Mouse (Mus musculus) embryo, embryonic 10 days (tissue): ENCODE results near the gene Fbxw11.
A peak's percentile ranks its signal among the peaks of the same experiment; 100 is the strongest.
"Not testable (repeated sequence)": the region's sequence is repeated elsewhere in the genome, so short reads cannot be mapped to it uniquely, and the experiment has no call there.

Experiments used
- DNase-seq: peaks from one replicate; pipeline ENCODE4 v3.0.0-alpha.2; 2015; ENCODE audit warnings: low spot score

Fbxw11 gene

DNA sequence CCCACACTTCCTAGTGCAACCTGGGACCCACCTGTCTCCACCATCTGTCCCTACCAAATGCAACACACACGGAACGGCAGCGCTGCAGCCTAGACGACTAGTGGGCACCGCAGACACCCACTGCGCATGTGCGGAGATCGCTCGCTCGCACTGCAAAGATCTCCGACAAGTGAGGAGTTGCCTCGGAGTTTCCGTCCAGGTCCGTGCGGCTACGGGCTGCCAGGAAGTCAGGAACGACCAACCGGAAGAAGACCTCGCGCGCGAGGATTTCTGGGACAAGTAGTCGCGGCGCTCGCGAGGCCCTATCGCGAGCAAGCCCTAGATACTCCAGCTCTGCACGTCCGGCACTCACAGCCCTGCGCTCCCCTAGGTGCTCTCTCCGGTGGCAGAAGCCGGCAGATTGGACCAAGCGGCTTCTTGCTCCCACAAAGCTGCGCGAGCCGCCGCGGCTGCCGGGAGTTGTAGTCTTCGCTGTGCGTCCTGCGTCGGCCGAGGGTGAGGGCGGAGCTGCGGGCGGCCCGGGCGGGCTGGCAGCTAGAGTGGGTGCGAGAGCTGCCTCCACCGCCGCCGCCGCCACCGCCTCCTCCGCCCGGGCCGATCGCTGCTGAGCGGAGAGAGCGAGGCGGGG lies at the start of gene Fbxw11:
TSS of gene Fbxw11 (plus strand) at position 476 of the 628 bp plus-strand sequence.
- DNase-seq = peak; percentile 99

DNA sequence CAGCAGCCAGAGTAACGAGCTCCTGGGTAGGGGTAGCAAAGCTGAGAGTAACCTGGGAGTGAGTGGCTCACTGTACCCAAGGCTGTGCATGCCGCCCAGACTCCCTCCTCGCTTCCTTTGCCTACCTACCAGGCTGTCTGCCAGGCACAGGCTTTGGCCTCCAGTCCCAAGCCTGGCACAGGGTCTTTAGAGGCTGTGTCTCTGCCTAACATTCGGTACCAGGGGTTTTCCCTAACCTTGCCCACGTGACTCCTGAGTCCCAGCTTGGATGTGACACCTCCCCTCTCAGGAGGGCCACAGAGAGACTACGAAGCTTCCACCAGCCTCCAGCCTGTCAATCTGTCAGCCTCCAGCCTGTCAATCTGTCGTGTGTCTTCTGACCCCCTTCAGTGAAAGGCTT lies 49.4 kb upstream of the Fbxw11 start:
- no peak for DNase-seq

DNA sequence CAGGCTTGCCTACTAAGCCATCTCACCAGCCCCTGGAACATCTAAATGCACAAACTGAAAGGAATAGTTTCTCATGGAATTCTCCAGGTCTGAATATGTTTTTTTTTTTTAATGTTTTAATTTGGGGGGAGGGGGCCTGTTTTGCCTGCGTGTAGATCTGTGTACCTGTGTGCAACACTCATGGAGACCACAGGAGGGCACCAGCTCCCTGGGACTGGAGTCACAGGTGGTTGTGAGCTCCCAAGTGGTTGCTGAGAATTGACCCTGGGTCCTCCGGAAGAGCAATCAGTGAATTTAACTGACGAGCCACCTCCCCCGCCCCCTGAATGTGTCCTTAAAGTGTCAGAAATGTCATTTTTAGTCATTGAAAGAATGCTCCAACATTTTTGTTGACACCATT lies 48.4 kb upstream of the Fbxw11 start:
- DNase-seq = no peak

DNA sequence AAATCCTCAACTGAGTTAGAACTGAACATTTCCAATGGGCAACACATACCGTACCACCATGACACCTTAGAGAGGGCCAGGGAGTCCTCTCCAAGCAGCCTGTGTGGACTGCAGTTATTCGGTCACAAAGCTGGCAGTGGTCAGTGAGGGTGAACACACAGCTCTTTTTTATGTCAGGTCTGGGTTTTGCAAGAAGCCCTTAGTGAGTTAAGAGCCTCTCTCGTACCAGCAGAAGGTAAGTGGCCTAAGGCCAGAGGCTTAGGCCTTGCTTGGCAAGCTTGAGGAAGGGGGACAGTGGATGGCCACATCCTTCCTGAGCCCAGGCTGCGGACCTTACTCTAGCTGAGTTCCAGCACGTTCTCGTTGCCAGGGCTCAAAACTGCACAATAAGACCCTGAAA lies 42.2 kb upstream of the Fbxw11 start:
- DNase-seq = no peak

DNA sequence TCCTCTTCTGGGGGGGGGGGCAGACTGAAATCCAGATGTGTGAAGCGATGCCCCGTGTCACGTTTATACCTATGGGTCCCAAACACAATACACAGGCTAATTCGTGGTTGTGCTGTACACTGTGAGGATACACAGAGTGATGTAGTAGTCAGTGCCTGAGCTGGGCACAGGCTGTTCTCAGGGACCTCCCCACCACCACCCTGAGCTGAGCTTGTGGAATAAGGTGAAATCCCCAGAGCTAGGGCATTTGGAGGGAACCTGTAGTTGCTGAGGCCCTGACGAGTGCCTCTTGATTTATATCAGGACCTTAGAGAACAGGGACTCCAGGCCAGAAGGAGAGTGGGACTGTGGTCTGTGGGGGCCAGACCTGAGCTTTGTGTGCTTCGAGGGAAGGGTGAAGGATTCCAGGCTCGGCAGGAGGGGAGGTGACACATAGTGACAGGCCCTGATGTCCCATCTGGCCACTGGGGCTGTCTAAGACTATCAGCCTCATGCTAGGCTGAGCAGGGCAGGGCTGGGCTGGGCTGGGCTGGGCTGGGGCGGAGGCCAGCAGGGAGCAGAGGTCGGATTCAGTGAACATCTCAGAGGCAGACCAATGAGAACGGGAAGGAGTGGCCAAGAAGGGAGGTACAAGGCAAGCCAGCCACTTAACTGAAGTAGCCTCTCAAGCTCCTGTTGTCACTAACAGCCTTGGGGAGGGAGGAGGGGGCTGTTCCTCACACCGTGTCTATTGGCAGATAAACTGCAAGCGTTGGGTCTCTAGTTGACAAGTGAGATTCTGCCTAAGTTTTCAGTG lies 40.8 kb upstream of the Fbxw11 start:
- peak; percentile 85 for DNase-seq

DNA sequence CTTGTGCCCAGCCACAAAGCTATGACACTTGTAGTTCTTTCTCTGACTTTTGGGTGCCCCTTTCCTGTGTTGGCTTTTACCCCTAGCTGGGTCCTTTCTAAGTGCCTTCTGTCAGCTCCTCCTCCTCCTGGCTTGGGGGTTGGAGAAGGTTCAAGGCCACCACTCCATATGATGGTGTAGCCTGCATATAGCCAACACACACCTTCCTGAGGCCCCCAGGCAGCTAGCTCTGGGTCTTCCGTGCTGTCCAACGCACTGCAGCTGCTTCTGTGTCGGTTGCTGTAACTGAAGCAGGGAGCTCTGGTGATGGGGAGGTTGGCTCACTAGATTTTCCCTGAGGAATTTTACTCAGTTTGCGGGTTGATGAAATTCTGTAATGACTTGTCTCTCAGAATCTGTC lies 37.9 kb upstream of the Fbxw11 start:
- DNase-seq = no peak

DNA sequence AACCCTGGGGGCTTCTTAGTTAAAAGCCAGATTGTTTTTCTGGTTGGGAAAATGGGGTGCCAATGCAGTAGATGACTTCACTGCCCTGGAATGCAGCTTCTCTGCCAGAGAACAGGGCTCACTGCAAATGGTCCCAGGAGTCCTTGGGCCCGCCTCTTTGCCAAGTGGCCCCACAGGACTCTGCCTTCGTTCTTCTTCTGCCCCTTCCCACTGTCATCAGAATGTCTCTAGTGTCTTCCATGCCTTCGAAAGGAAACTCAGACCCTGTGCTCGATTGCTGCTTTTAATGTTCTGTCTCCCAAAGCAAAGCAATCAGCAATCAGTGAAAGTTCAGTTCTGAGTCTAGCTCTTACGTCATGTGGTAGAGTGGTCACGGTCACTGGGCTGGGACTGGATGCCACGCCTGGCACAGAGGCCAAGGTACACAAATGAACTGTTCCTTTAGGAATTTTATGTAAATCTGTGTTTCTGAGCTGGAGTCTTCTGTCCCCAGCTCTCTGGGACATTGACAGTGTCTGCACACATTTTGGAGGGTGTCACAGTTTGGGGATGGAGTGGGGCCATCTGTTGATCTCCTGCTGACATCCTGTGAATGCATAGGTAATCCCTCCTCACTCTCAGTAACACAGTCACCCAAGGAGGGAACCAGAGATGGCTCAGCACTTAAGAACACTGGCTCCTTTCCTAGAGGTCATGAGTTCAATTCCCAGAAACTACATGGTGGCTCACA lies 37.2 kb upstream of the Fbxw11 start:
- DNase-seq = no peak

DNA sequence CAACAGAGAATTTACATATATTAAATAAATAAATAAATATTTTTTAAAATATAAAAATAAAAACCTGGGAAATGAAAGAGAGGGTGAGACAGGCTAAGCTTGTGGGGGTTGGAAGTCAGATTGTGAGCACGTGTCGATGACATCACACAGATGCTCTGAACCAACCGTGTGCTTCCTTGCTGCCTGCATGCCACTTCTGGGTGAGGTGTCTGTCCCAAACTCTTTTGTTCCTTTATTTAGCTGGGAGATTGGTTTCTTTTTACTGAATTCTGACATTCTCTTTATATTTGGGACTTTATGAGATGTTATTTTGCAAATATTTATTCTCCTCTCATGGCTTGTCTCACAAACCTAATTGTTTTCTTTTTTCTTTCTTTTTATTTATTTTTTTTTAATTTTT lies 36.6 kb upstream of the Fbxw11 start:
- no peak for DNase-seq

DNA sequence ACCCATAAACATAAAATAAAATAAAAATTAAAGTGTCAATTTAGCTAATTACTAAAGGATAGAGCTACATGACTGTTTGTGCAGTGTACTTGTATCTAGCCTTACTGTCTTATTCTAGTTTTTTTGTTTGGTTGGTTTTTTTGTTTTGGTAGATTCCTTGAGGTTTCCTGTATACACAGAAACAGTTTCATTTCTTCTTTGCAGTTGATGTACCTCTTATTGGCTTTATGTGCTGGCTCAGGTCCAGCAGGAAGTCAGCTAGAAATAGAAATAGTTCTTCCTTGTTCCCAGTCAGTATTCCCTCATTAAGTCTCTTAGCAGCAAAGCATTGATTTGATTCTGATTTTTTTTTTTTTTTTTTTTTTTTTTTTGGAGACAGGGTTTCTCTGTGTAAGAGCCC lies 35.2 kb upstream of the Fbxw11 start:
- no peak for DNase-seq

DNA sequence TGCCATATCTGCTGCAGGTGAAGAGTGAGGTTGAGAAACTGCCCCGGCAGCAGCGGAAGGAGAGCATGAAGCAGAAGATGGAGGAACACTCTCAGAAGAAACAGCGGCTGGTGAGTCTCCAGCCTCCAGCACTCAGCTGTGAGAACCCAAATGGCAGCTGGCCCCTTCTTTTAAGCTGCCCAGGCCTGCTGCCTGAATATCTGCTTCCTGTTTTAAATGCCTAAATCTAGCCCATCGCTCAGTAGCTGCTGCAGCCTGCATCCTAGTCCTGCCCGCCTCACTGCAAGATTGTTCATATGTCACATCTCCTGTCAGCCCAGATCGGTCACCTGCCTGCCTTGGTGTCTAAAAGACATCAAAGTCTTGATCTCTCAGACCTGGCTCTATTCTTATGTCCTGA lies 31.9 kb upstream of the Fbxw11 start:
- no peak for DNase-seq

DNA sequence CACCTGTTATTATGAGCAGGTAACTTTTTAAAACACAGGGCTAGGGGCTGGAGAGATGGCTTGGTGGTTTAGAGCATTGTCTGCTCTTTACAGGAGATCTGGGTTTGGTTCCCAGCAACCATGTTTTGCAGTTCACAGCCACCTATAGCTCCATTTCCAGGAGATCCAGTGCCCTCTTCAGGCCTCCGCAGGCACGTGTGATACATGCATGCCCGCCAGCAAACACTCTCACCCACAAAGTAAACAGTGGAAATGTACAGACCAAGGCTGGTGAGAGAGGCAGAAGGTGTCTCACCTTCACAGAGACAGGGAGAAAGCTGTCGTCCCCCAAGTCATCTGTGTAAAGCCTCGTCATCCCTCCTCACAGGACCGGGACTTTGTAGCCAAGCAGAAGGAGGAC lies 30.2 kb upstream of the Fbxw11 start:
- DNase-seq = no peak

DNA sequence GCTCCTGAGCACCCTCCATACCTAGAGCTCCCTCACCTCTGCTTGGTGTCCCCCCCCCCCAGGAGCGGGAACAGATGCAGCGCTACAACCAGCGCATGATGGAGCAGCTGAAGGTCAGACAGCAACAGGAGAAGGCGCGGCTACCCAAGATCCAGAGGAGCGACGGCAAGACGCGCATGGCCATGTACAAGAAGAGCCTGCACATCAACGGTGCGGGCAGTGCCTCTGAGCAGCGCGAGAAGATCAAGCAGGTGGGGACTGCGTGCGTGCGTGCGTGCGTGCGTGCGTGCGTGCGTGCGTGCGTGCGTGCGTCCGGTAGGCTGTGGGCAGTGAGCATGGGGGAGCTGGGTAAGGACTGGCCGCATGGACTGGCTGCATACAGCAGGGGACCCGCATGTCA lies 28.1 kb upstream of the Fbxw11 start:
- DNase-seq = no peak

DNA sequence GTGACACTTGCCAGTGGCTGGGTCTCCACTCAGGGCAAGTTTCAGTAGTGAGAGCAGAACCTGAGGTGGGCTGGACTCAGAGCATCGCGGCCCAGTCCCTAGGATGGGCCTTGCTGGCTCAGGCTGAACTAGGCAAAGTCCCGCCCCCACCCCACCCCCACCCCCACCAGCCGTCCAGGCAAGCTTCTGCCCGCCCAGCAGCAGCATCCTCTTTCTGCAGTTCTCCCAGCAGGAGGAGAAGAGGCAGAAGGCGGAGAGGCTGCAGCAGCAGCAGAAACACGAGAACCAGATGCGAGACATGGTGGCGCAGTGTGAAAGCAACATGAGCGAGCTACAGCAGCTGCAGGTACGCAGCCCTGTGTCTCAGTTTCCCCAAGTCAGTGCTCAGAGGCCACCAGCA lies 27.0 kb upstream of the Fbxw11 start:
- peak; percentile 51 for DNase-seq

DNA sequence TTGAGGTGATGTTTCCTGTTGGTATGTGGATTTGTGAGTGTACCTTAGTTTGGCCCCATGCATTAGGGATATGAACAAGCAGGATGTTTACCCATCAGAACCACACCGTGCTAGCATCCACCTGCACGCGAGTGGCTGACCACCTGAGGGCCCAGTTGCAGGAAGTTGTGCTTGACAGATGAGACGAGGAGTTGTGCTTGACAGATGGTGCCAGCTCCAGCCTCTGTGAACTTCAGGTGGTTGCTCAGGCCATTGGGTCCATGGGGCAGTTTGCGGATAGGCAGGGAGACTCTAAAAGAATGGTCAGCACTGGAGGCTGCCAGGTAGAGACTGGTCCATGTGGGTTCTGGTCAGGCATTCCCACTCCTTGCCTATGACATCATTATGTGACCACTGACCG lies 26.4 kb upstream of the Fbxw11 start:
- DNase-seq = no peak

DNA sequence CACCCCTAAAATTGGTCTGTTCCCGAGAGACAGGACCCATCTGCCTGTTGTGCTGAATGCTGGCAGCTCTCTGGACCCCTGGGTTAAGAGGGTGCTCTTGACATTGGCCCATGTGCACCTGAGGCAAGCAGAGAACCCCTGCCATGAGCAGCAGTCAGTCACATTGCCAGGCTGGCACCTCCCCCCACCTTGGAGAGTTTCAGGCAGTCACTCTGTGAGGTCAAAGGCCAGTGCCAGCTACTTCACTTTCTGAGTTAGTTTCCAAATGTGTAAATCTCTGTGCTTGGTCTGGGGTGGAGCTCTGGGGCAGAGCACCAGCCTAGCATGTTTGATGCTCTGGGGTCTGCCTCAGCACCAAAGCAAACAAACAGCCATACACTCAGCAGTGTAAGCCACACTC lies 24.5 kb upstream of the Fbxw11 start:
- DNase-seq = no peak

DNA sequence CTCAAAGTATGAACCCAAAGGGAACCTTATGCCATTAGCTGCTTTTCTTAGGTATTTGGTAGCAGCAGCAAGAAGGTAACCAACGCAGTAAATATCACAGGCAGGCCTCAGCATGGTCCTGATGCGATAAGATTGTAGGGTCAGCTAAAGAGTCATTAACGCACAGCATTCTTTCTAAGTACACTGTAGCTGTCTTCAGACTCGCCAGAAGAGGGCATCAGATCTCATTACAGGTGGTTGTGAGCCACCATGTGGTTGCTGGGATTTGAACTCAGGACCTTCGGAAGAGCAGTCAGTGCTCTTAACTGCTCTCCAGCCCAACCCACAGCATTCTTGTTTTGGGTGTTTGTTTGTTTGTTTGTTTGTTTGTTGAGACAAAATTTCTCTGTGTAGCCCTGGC lies 23.9 kb upstream of the Fbxw11 start:
- DNase-seq = not testable (repeated sequence)

DNA sequence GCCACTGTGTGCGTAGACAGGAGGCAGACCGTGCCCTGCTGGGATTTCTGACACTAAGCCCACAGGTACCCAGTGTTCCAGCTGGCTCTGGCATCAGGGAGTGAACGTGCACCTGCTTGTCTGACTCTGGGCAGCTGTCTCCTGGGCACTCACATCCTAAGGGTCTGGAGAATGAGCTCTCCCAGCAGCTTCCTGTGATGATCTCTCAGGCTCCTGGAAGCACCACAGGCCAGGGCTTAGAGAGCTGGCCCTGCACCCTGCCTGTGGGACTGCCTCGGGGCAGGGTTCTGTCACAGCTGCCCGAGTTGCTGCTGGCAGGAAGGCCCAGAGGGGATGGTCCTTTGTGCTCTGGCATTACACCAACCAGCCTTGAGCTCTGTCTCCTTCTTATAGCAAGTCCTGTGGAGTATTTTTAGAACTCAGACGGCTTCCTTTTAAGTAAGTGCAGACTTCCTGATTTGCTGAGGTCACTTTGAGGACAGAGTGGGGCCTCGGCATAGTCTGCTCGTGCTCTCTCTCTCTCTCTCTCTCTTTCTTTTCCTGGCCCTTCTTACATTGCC lies 23.2 kb upstream of the Fbxw11 start:
- DNase-seq = peak; percentile 39

DNA sequence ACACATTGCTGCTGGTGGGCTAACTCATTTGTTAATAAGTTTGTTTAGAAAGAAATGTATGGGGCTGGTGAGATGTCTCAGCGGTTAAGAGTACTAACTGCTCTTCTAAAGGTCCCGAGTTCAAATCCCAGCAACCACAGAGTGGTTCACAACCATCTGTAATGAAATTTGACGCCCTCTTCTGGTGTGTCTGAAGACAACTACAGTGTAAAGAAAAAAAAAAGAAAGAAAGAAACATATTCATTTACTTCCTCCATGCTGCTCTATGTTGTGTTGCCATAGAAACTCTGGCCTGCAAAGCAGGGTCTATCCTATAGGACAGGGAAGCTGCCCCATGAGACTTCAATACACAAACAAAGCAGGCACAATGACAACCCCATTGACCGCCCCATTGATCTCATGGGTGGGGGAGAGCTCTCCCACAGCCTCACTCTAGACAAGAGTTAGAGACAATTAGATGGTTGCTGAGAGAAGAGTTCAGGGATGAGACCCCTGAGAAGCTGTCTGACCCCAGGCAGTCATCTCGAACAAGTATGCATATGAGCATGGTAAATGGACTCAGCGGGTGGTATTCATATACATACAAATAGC lies 22.6 kb upstream of the Fbxw11 start:
- no peak for DNase-seq

DNA sequence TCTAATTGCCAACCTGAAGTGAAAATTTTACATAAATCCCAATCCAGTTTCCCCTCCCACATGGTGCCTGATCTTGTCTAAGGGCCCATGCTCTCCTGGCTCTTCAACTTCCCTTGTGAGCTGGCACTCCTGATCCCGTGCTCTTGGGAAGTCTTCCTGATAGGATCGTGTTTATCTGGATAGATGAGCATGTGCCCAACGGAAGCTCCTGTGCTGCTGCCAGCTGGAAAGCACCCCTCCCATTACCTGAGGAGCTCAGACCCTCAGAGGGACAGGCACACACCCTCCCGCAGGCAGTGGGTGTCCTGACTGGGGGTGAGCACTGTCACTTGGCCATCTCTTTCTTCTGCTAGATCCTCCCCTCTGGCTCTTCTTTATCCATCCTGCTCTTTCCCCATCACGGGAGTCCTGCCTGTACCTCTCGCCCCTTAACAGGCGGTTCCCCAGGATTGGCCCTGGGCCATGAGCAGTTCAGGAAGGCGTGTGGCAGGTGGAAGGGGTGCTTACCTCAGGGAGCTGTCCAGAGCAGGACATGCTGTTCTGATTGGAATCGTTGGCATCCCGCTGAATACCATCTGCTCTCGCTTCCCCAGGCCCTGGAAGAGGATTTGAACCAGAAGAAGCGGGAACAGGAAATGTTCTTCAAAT lies 20.6 kb upstream of the Fbxw11 start:
- no peak for DNase-seq

DNA sequence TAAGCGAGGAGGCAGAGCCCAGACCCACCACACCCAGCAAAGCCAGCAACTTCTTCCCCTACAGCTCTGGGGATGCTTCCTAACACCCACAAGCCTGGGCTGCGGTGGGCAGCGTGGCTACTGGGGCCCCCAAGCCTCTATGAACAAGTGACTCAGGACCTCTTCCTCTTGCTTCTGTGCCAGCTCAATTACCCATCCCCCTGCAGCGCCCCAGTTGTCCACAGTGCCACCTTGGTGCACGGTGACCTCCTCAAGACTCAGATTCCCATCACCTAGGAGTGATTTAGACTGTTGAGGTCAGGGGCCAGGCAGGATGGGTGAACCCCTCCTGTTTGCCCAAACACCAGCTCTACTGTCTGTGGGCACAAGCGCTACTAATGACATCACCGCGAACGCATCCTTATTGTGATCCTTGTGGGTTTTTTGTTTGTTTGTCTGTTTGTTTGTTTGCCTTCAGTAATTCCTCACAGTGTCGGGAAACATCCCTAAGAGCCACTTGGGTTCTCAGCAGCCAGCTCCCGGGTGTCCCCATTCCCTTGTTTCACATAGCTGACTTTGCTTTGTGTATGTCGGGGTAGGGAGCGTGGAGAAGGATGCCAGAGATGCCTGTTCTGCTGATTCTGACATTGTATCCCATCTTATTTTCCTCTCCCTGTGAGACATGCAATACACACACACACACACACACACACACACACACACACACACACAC lies 19.9 kb upstream of the Fbxw11 start:
- no peak for DNase-seq

DNA sequence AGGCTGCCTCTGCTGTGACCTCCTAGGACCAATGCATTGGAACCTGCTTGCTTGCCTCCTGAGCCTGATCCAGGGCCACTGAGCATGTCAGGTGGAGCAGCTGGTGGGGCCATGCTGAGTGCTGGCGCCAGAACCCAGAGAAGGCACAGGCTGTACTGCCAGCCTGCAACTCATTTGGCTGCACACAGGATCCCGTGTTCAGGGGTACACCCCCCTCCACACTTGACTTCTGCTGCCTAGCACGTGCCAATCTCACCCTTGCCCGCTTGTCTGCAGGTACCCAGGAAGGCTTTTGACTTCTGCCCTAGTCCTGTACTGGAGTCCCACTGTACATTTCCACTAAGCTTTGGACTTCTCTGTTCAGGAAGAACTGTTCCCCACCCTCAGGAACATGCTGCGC lies 19.3 kb upstream of the Fbxw11 start:
- DNase-seq = no peak
